Mouse (Mus musculus): ENCODE data around the gene Cdc25b.

The Cdc25b gene

GRCm38 (mm10) chr2:131186771-131187601, at the start of gene Cdc25b, which contains the start of gene Spef1:
Gene Cdc25b (plus strand): TSS chr2:131186949.
Gene Spef1 (minus strand): TSS chr2:131187282.
- H3K27me3 ChIP-seq (ENCODE audit: insufficient read depth, low read length) = peaks cover 18% of the 10 kb centered on the region
- H3K4me1 ChIP-seq (replicated peaks; ENCODE audit: low read depth, low read length) = peaks cover 51% of the 10 kb centered on the region
- H3K36me3 ChIP-seq (ENCODE audit: insufficient read depth, low read length) = peaks cover 28% of the 10 kb centered on the region
- no peaks in the 10 kb centered on the region for H3K9me3 ChIP-seq (ENCODE audit: low read length)
- peak within 1 kb of the TSS; percentile 87 for H3K4me3 ChIP-seq (replicated peaks; ENCODE audit: low read length)
- no peak for TF ChIP-seq NANOG (IDR thresholded peaks at IDR 0.05; ENCODE audit: borderline replicate concordance, low read length)
- TF ChIP-seq POU5F1 (IDR thresholded peaks at IDR 0.05; ENCODE audit: borderline replicate concordance, low read length) = no peak
- TF ChIP-seq CTCF (conservative IDR thresholded peaks at IDR 0.05; ENCODE audit: low read length) = no peak

GRCm38 (mm10) chr2:131138296-131138695, 48.5 kb upstream of the Cdc25b start:
- TF ChIP-seq POU5F1 (IDR thresholded peaks at IDR 0.05; ENCODE audit: borderline replicate concordance, low read length) (no peak), CTCF (conservative IDR thresholded peaks at IDR 0.05; ENCODE audit: low read length) (no peak), NANOG (IDR thresholded peaks at IDR 0.05; ENCODE audit: borderline replicate concordance, low read length) (no peak)
- H3K4me1 ChIP-seq (replicated peaks; ENCODE audit: low read depth, low read length) = peaks cover 55% of the 10 kb centered on the region
- peaks cover 2% of the 10 kb centered on the region for H3K36me3 ChIP-seq (ENCODE audit: insufficient read depth, low read length)
- H3K27me3 ChIP-seq (ENCODE audit: insufficient read depth, low read length) = peaks cover 25% of the 10 kb centered on the region
- no peaks in the 10 kb centered on the region for H3K9me3 ChIP-seq (ENCODE audit: low read length)
- H3K4me3 ChIP-seq (replicated peaks; ENCODE audit: low read length) = no peak overlapping the region

DNA sequence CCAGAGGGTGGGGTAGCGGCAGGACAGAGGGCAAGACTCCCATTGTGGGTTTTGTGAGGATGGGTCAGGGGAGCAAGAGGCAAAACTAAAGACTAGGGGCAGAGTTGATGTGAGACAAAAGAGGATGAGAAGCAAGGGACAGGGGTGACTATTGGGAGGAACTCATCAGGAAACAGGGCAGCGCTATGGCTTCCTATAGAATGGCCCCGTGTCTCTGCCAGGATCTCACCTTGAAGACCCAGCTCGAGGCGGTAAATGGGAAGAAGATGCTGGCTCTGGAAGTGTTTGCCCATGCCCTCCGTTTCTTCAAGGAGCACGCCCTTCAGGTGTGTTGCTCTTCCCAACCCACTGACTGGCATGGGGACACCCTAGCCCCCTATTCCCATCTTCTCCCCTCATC, 48.0 kb upstream of the Cdc25b start:
- TF ChIP-seq CTCF (conservative IDR thresholded peaks at IDR 0.05; ENCODE audit: low read length) (no peak), POU5F1 (IDR thresholded peaks at IDR 0.05; ENCODE audit: borderline replicate concordance, low read length) (no peak), NANOG (IDR thresholded peaks at IDR 0.05; ENCODE audit: borderline replicate concordance, low read length) (no peak)
- H3K9me3 ChIP-seq (ENCODE audit: low read length) = no peaks in the 10 kb centered on the region
- H3K4me1 ChIP-seq (replicated peaks; ENCODE audit: low read depth, low read length) = peaks cover 59% of the 10 kb centered on the region
- H3K27me3 ChIP-seq (ENCODE audit: insufficient read depth, low read length) = peaks cover 29% of the 10 kb centered on the region
- no peak overlapping the region for H3K4me3 ChIP-seq (replicated peaks; ENCODE audit: low read length)
- H3K36me3 ChIP-seq (ENCODE audit: insufficient read depth, low read length) = peaks cover 6% of the 10 kb centered on the region

DNA sequence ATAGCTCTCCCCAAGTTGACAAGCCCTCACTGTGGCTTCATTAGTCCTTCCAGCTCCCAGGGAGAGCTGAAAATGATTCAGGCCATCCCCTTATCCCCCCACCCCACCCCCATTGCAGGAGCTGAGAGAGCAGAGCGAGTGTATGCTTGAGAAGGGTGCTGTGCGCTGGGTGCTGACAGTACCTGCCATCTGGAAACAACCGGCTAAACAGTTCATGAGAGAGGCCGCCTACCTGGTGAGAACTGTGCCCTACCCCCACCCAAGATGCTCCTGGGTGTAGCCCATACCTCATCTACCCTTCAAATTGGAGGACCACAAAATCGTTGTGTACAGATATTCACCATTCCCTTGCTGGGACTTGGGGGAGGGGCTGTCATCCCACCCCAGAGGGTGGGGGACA, 47.5 kb upstream of the Cdc25b start:
- H3K36me3 ChIP-seq (ENCODE audit: insufficient read depth, low read length) = peaks cover 7% of the 10 kb centered on the region
- peaks cover 55% of the 10 kb centered on the region for H3K4me1 ChIP-seq (replicated peaks; ENCODE audit: low read depth, low read length)
- H3K4me3 ChIP-seq (replicated peaks; ENCODE audit: low read length) = no peak overlapping the region
- H3K27me3 ChIP-seq (ENCODE audit: insufficient read depth, low read length) = peaks cover 32% of the 10 kb centered on the region
- TF ChIP-seq NANOG (IDR thresholded peaks at IDR 0.05; ENCODE audit: borderline replicate concordance, low read length) (no peak), POU5F1 (IDR thresholded peaks at IDR 0.05; ENCODE audit: borderline replicate concordance, low read length) (no peak)
- no peaks in the 10 kb centered on the region for H3K9me3 ChIP-seq (ENCODE audit: low read length)

GRCm38 (mm10) chr2:131139886-131140532, 46.7 kb upstream of the Cdc25b start:
- H3K9me3 ChIP-seq (ENCODE audit: low read length) = no peaks in the 10 kb centered on the region
- no peak overlapping the region for H3K4me3 ChIP-seq (replicated peaks; ENCODE audit: low read length)
- H3K36me3 ChIP-seq (ENCODE audit: insufficient read depth, low read length) = peaks cover 10% of the 10 kb centered on the region
- peaks cover 55% of the 10 kb centered on the region for H3K4me1 ChIP-seq (replicated peaks; ENCODE audit: low read depth, low read length)
- TF ChIP-seq NANOG (IDR thresholded peaks at IDR 0.05; ENCODE audit: borderline replicate concordance, low read length) (no peak), POU5F1 (IDR thresholded peaks at IDR 0.05; ENCODE audit: borderline replicate concordance, low read length) (no peak), CTCF (conservative IDR thresholded peaks at IDR 0.05; ENCODE audit: low read length) (no peak)
- H3K27me3 ChIP-seq (ENCODE audit: insufficient read depth, low read length) = peaks cover 37% of the 10 kb centered on the region

GRCm38 (mm10) chr2:131140533-131140905, 46.2 kb upstream of the Cdc25b start:
- TF ChIP-seq POU5F1 (IDR thresholded peaks at IDR 0.05; ENCODE audit: borderline replicate concordance, low read length) = no peak
- TF ChIP-seq CTCF (conservative IDR thresholded peaks at IDR 0.05; ENCODE audit: low read length) = no peak
- no peak for TF ChIP-seq NANOG (IDR thresholded peaks at IDR 0.05; ENCODE audit: borderline replicate concordance, low read length)
- no peaks in the 10 kb centered on the region for H3K9me3 ChIP-seq (ENCODE audit: low read length)
- H3K36me3 ChIP-seq (ENCODE audit: insufficient read depth, low read length) = peaks cover 13% of the 10 kb centered on the region
- peaks cover 37% of the 10 kb centered on the region for H3K27me3 ChIP-seq (ENCODE audit: insufficient read depth, low read length)
- peaks cover 55% of the 10 kb centered on the region for H3K4me1 ChIP-seq (replicated peaks; ENCODE audit: low read depth, low read length)
- H3K4me3 ChIP-seq (replicated peaks; ENCODE audit: low read length) = no peak overlapping the region

GRCm38 (mm10) chr2:131141336-131141986, 45.3 kb upstream of the Cdc25b start:
- no peaks in the 10 kb centered on the region for H3K9me3 ChIP-seq (ENCODE audit: low read length)
- no peak for TF ChIP-seq POU5F1 (IDR thresholded peaks at IDR 0.05; ENCODE audit: borderline replicate concordance, low read length)
- TF ChIP-seq CTCF (conservative IDR thresholded peaks at IDR 0.05; ENCODE audit: low read length) = no peak
- no peak for TF ChIP-seq NANOG (IDR thresholded peaks at IDR 0.05; ENCODE audit: borderline replicate concordance, low read length)
- peaks cover 23% of the 10 kb centered on the region for H3K36me3 ChIP-seq (ENCODE audit: insufficient read depth, low read length)
- no peak overlapping the region for H3K4me3 ChIP-seq (replicated peaks; ENCODE audit: low read length)
- peaks cover 37% of the 10 kb centered on the region for H3K27me3 ChIP-seq (ENCODE audit: insufficient read depth, low read length)
- H3K4me1 ChIP-seq (replicated peaks; ENCODE audit: low read depth, low read length) = peaks cover 58% of the 10 kb centered on the region

DNA sequence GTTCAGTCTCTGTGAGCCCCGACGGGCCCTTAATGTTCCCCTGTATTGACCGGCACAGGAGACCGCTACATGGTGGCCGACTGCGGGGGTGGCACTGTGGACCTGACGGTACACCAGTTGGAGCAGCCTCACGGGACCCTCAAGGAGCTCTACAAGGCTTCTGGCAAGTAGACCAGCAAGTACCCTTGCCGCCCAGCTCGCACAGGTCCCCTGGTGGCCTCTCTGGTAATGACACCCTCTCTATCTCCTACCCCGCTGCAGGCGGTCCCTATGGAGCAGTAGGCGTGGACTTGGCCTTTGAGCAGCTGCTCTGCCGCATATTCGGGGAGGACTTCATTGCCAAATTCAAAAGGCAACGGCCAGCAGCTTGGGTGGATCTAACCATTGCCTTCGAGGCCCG, 44.2 kb upstream of the Cdc25b start:
- Histone ChIP-seq H3K4me1 (replicated peaks; ENCODE audit: low read depth, low read length) (peaks cover 69% of the 10 kb centered on the region), H3K27me3 (ENCODE audit: insufficient read depth, low read length) (peaks cover 37% of the 10 kb centered on the region), H3K4me3 (replicated peaks; ENCODE audit: low read length) (peak overlapping the region; percentile 54), H3K36me3 (ENCODE audit: insufficient read depth, low read length) (peaks cover 34% of the 10 kb centered on the region), H3K9me3 (ENCODE audit: low read length) (no peaks in the 10 kb centered on the region)
- TF ChIP-seq CTCF (conservative IDR thresholded peaks at IDR 0.05; ENCODE audit: low read length) = peak; percentile 84
- TF ChIP-seq POU5F1 (IDR thresholded peaks at IDR 0.05; ENCODE audit: borderline replicate concordance, low read length) = no peak
